Comparison of ENCODE assay signal across 8 mouse cellular contexts in genomic region chr6:121130773-121131172, GRCm38 (mm10). TPM values are rescaled to one million over a fixed set of nuclear protein-coding genes. Genes with fewer than 3 reads are reported as not detected.
DNase-seq lines count a peak whose midpoint lies in the region; ATAC-seq and TF ChIP-seq lines count a peak whose summit lies in the region.

TSS of gene Mical3 (minus strand) at chr6:121130999.

- H3K27ac ChIP-seq in forebrain, embryonic 10.5 days = peak within 1 kb of the TSS; percentile 81
- no peak within 1 kb of the TSS for H3K27ac ChIP-seq in heart, embryonic 16.5 days (ENCODE audit: low read length)
- H3K27ac ChIP-seq in midbrain, embryonic 16.5 days (ENCODE audit: low read length) = peak within 1 kb of the TSS; percentile 98

- DNase-seq in lung, adult 2 months = no peak
- DNase-seq in lung, postnatal 10 days = no peak
- peak; percentile 58 for DNase-seq in brain, embryonic 18.5 days (ENCODE audit: low read depth, low spot score)
- peak; percentile 67 for DNase-seq in forebrain, embryonic 10.5 days (ENCODE audit: extremely low spot score, low spot score)
- peak; percentile 62 to 75 for DNase-seq in left cerebral cortex, adult 8-10 months (ENCODE audit: low spot score in 2 of 2)
- DNase-seq in thymus, postnatal 10 days (ENCODE audit: low spot score in 2 of 2) = peak; percentile 36 to 43

- peak within 1 kb of the TSS; percentile 63 for H3K9ac ChIP-seq in heart, embryonic 16.5 days (ENCODE audit: low read length)
- peak within 1 kb of the TSS; percentile 88 for H3K9ac ChIP-seq in midbrain, embryonic 16.5 days (ENCODE audit: low read depth, low read length)

- no peaks in the 10 kb centered on the region for H3K9me3 ChIP-seq in forebrain, embryonic 10.5 days
- H3K9me3 ChIP-seq in heart, embryonic 16.5 days (replicated peaks; ENCODE audit: control insufficient read depth, low read length) = no peaks in the 10 kb centered on the region
- H3K9me3 ChIP-seq in midbrain, embryonic 16.5 days (replicated peaks; ENCODE audit: control insufficient read depth, low read length, poor library complexity, severe bottlenecking) = no peaks in the 10 kb centered on the region

- H3K4me3 ChIP-seq in lung, adult 2 months (replicated peaks; ENCODE audit: extremely low read depth, low read depth, low read length) = peak within 1 kb of the TSS; percentile 31
- H3K4me3 ChIP-seq in forebrain, embryonic 10.5 days = peak within 1 kb of the TSS; percentile 50
- peak within 1 kb of the TSS; percentile 38 for H3K4me3 ChIP-seq in heart, embryonic 16.5 days (ENCODE audit: low read length)
- H3K4me3 ChIP-seq in midbrain, embryonic 16.5 days (ENCODE audit: low read depth, low read length) = peak within 1 kb of the TSS; percentile 65

- peaks cover 51% of the 10 kb centered on the region for H3K27me3 ChIP-seq in forebrain, embryonic 10.5 days (ENCODE audit: poor library complexity, severe bottlenecking)
- 0 out of 2 replicates have a peak, but pooled peaks cover 5% of the 10 kb centered on the region for H3K27me3 ChIP-seq in heart, embryonic 16.5 days (ENCODE audit: control insufficient read depth, insufficient read depth, low read length)
- H3K27me3 ChIP-seq in midbrain, embryonic 16.5 days (ENCODE audit: control insufficient read depth, insufficient read depth, low read depth, low read length) = no peaks in the 10 kb centered on the region

- TF ChIP-seq CTCF in lung, adult 2 months (IDR thresholded peaks at IDR 0.05; ENCODE audit: insufficient read depth, low read length) = no peak

- TF ChIP-seq POLR2A in lung, adult 2 months (IDR thresholded peaks at IDR 0.05; ENCODE audit: borderline replicate concordance, extremely low read depth, low read depth, low read length) = no peak

- peak within 1 kb of the TSS; percentile 82 for H3K4me2 ChIP-seq in heart, embryonic 16.5 days (ENCODE audit: low read depth, low read length)
- peak within 1 kb of the TSS; percentile 75 for H3K4me2 ChIP-seq in midbrain, embryonic 16.5 days (ENCODE audit: low read length)

- peak; percentile 44; the same call in 1 of the 2 replicates for ATAC-seq in heart, embryonic 16.5 days (replicated peaks; ENCODE audit: extremely low read depth, insufficient read depth, low FRiP score)
- ATAC-seq in midbrain, embryonic 16.5 days = peak; percentile 90

- H3K4me1 ChIP-seq in lung, adult 2 months (ENCODE audit: control insufficient read depth, insufficient read depth, low read length) = no peaks in the 10 kb centered on the region
- peaks cover 45% of the 10 kb centered on the region for H3K4me1 ChIP-seq in forebrain, embryonic 10.5 days
- peaks cover 17% of the 10 kb centered on the region for H3K4me1 ChIP-seq in heart, embryonic 16.5 days (ENCODE audit: control insufficient read depth, insufficient read depth, low read length)
- H3K4me1 ChIP-seq in midbrain, embryonic 16.5 days (ENCODE audit: control insufficient read depth, insufficient read depth, low read length) = peaks cover 20% of the 10 kb centered on the region

- WGBS in lung, adult 2 months = 5% methylated on average over 17 of the region's 17 CpGs
- 1% methylated on average over 17 of the region's 17 CpGs for WGBS in forebrain, embryonic 10.5 days
- WGBS in heart, embryonic 16.5 days = 3% methylated on average over 17 of the region's 17 CpGs
- 0% methylated on average over 17 of the region's 17 CpGs for WGBS in midbrain, embryonic 16.5 days

- no peaks in the 10 kb centered on the region for H3K36me3 ChIP-seq in forebrain, embryonic 10.5 days (replicated peaks)
- H3K36me3 ChIP-seq in heart, embryonic 16.5 days (ENCODE audit: control insufficient read depth, insufficient read depth) = no peaks in the 10 kb centered on the region
- H3K36me3 ChIP-seq in midbrain, embryonic 16.5 days (ENCODE audit: control insufficient read depth, insufficient read depth, low read length) = no peaks in the 10 kb centered on the region

RNA-seq across cellular contexts. Expression of gene Mical3, which starts in this region (rescaled TPM):
- polyA plus RNA-seq in lung, adult 2 months (2012; rRNA removed) = 17.8 and 24.3 TPM in 2 replicates
- 8.4 and 9.0 TPM in 2 replicates for polyA plus RNA-seq in forebrain, embryonic 10.5 days (2016; fragmentation: Nextera tagmentation; extraction: Ambion mirVana)
- 27.2 and 30.4 TPM in 2 replicates for polyA plus RNA-seq in heart, embryonic 16.5 days (2015; fragmentation: Nextera tagmentation; extraction: Ambion mirVana)
- 100 to 1,000 TPM; 105 to 113 (median 110) TPM for total RNA-seq in left cerebral cortex, adult 8-10 months (2022)
- polyA plus RNA-seq in midbrain, embryonic 16.5 days (2015; fragmentation: Nextera tagmentation; extraction: Ambion mirVana) = 37.0 and 43.2 TPM in 2 replicates

Comparison
In these comparisons a context has a peak if more than half of its experiments do, and no peak if none do; other contexts are left out.
1. DNase-seq: peak in brain, embryonic 18.5 days (single experiment), forebrain, embryonic 10.5 days (single experiment), left cerebral cortex, adult 8-10 months (2 of 2) and thymus, postnatal 10 days (2 of 2); none in lung, adult 2 months (single experiment) and lung, postnatal 10 days (single experiment).
2. Peak in every context shown above with its lines, with median percentiles within 50 percentile points of each other: H3K4me3 ChIP-seq.